Mouse (Mus musculus) spleen, postnatal 4 days (tissue): ENCODE measurements at regions not wholly inside any gene's neighbourhood (a gene's known extent, or its start where the extent isn't known, plus 50 kb on each side); places are given as distances from the start of the nearest gene placed in this dataset.

Experiments used
- DNase-seq, 2 experiments: peaks; one replicate each; pipeline ENCODE4 v3.0.0; 2022; ENCODE audit warnings: low spot score in 2 of 2

DNA sequence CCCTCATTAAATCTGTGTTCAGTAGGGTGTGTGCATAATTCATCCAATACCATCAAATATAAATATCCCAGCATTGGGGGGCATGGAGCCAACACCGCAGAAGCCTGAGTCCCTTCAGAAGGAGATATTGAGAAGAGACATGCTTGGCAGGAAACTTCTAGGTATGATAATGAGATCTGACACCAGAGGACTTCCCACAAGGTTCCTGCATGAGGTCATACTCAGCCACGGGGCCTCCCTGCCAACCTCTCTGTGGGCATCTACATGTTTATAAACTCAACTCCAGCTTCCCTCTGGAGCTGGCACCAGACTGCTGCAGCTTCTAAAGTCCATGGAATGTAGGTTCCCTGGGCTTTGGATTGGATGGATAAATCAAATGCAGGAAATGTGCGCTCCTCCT, 587.4 kb upstream of the Kdm8 start:
- DNase-seq: no peak

DNA sequence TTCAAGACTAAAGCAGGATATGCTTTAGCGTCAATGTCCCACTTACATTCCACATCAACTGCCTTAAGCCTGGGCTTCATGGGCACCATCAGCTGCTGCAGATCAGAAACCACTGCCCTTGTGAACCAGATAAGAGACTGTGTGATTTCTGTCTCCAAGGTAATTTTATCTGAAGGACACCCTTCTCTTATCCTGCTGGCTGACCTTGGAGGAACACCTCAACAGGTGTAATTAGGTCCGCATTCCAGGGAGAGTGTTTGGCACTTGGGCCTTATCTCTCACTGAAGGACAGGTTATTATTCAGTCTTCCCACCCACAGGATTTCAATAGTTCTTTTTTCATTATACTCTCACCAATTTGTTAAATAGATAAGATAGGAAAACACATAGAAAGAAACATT, 583.1 kb upstream of the Kdm8 start:
- DNase-seq: no peak

DNA sequence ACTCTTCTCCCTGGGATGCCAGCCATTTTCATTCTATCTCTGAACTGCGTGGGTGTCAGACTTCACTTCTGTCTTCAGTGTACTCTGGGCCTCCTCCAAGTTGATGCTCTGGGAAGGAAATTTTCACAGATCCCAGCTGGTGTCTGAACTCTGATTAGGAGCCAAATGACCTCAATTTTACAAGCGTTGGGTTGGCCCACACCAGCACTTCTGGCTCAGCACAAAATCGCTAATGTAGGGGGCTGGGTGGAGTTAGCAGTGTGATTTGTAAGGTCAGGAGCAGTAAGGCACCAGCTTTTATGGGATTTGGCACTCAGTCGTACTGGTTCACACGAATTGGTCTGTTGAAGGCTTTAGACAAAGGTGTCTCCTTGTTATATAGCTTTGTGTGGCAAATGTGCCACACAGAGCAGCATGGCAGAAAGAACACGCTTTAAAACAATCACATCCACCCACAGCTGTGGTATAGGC, 576.3 kb upstream of the Kdm8 start:
- DNase-seq: no peak

DNA sequence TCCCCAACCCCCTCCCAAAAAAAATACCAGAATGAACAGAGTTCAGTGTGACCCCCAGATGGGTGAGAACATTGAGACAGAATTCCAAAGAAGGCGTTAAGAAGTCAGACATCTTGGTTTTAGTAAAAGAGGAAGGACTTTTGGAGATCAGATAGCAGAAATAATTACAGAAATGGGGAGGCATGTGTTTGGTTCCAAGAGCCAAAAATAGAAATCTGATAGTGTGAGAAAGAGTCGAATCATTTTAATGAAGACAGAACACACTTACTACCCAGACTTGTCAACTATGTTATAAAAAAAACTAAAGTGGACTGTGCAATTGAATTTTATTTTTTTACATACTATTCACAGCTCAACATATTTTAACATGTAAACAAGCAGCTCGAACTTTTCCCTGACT, 575.9 kb upstream of the Kdm8 start:
- no peak for DNase-seq

DNA sequence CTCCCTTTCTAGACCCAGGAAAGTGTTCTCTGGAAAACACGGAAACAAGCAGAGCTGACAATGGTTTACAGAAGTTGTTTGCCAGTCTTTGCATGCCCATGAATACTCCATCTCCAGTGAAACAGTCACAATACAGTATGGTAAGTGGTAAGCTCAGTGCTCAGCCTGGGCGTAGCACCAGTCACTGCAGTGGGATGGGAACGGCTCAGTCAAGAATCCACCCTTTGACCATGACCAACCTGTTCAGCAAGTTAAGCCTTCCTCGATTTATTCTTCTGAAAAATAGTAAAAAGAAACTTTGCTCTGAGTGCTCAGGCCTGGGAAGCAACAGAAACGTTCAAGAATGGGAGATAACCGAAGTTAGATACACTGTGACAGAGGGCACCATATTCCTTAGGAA, 563.7 kb upstream of the Kdm8 start:
- no peak for DNase-seq

DNA sequence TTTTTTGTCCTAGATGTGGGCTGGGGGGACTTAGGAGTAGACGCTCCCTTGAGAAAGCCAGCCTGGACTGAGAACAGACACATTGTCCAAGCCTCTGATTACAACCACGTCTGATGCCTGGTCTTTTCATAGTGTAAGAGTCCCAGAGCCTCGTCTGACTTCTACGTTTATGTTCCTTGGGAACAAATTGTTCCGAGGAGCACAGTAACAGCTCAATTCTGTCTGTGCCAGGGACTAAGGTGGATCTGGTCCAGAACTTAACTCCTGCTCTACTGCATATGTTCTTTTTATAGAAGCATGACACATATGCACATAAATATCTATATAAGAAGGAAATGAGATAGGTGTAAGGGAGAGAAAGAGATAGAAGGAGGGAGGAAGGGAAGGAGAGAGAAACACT, 537.2 kb upstream of the Kdm8 start:
- no peak for DNase-seq

DNA sequence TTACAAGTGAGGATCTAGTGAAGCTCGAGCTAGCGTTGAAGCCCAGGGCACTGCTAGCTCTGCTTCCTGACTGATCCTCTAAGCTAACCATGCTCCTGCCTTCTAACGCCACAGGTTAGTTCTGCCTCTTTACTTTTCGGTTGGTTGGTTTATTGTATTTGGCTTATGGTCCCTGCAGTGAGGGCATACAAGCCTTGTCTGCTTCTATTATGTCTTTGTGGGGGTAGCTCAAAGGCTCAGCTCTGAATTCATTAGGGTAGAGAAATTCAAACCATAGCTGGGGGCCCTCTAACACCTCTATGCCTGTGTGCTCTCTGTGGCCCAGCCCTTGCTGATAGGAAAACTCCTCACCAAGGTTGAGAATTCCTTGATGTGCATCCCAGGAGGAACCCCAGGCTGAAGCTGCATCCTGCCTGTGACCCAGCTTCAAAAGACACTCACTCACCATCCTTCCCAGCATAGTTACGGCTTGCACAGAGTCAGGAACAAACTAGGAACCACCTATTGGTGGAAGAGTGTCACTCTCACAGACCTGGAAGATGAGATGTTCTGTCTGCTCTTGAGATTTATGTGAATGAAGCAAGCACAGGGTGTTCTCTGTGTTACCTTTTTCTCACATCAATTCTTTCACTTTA, 536.7 kb upstream of the Kdm8 start:
- no peak for DNase-seq

DNA sequence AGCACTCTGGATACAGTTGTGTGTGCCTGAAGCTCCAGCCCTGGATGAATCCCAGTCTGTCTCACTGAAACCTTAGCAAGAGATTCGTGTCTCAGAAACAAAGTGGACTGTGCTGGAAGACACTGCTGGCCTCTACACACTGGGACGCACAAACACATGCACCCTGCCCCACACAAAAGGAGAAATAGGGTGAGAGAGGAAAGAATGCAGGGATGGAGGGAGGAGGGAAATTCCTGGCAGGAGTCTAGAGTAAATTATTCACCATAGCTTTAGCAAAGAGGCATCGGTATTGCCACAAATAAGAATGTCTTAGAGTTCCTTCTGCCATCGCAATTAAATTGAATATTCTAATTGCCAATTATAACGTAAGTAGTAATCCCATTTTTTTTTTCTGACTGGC, 530.4 kb upstream of the Kdm8 start:
- DNase-seq: no peak

DNA sequence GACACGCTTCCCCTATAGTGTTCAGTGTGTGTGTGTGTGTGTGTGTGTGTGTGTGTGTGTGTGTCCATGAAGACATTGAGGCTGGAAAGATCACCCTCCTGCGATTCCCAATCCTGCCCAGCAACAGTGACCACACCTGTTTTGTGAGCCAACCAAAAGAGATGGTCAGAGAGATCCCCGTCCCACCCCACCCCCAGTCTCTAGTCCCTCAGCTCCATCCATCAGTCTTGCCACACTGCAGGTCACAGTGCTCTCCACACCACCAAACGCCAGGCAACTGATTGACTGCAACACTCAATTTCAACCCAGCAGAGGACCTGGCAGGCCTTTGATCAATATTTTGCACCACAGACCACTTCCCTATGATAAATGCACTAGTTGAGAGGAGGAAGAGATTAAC, 530.0 kb upstream of the Kdm8 start:
- no peak for DNase-seq

DNA sequence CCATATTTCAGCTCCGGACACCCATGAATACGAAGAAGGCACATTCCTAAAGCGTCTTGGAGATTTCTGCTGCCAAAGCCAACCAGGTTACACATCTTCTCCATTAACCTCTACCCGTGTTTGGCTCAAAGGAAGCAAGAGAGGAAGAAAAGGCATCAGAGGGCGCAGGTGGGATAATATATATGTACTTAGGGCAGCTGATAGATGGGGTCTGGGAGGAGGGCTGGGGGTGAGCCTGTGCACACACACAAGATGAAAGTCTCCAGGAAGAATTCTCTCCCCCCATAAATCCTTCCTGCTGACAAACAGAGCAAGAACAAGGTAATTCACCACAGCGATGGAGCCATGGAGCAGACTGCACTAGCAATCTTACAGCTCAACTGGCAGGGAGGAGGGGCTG, 529.5 kb upstream of the Kdm8 start:
- DNase-seq: no peak

DNA sequence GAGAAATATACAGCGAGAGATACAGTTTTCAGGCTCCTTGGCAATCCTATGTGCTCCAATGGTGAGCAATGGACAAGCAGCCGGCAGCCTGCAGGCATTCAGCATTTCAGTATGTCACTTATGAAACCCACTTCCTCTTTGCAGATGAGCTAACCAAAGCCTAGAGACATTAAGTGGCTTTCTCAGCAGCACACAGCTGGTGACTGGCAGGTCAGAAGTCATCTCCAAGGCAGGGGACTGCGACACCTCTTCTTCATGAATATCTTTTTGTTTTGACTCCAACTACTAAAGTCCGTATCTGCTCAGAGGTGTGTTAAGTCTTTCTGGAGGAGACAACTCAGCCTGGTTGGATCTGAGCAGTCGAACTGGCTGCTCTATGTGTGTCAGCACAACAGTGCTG, 528.8 kb upstream of the Kdm8 start:
- DNase-seq: no peak

DNA sequence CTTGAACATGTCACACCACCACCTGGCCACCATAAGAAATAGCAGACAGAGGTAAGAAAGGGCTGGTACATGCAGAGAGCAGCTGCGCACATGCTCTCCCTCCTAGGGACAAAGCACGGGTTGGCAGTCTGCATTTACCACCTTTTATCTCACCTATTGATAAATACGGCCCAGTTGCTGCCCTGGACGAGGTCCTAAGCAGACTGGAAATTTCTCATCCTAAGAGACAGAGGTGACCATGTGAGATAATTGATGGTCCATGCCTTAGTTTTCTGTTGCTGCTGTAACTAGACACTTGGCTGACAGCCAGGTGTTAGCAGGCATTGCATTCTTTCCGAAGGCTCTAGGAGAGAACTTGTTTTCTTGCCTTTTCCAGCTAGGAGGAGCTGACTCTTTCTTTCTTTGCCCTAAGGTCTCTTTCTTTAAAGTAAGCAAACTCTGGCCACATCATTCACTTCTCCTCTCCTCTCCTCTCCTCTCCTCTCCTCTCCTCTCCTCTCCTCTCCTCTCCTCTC, 526.8 kb upstream of the Kdm8 start:
- no peak for DNase-seq

DNA sequence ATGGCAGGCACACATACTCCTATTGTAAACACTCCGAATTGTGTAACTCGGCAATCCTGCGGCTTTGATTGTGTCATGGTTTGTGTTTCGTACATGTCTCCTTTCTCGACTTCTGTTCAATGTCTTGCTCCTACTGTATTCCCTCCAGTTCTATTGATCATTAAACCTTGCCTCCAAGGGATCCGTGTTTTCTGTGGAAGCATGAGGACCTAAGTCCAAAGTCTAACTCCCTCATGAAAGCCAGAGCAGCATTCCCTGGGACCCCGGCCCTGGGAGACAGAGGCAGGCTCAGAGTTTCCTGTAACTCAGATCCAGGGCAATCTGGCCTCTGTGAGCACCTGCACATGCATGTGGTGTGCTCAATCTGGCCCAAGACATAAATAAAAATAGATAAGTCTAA, 521.7 kb upstream of the Kdm8 start:
- no peak for DNase-seq

DNA sequence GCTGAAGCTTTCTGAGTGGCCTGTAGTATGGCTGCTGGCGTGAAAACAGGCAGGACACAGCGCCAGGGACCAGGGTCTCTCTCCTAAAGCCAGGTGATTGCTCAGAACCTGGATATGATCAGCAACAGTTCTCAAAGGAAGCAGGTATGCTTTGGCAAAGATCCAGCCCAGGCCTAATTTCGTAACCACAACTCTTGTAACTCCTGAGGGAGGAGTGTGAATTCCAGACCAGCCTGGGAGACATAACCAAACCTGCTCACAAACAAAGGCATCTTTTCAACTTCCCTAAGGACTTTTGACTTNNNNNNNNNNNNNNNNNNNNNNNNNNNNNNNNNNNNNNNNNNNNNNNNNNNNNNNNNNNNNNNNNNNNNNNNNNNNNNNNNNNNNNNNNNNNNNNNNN, 510.9 kb upstream of the Kdm8 start:
- DNase-seq: no peak

DNA sequence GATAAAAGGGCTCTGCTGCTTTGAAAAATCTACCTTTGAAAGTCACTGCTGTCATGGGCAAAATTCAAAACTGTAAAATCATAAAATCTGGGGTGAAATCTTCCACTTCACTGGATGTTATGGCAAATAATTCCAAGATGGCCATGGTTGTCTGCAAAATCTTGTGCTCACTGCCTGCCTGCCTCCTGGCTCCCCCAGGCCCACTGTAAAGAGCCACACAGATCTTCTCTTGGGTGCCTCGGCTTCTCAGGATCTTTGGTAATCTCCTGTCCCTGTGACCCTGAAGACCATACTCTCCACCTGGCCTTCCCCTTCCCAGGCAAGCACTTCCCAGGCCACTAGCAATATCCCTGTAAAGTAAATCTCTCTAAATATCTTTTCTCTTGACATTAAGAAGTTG, 505.1 kb upstream of the Kdm8 start:
- DNase-seq: no peak

DNA sequence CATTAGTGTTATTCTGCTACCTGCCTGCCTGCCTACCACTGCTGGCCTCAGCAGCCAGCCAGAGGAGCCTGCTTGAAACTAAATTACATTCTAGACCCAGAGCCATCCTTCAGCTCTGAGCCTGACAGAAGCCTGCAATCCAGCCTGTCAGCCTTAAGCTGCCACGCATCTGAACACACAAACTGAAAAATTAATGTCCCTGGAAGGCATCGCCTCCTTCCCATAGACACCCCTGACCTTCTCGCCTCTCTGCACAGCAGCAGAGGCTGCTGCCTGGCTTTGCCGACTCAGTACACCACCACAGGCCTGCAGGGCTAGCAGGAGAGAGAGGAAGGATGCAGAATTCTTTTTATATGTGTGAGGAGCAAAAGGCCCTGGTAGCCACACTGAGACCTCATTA, 502.9 kb upstream of the Kdm8 start:
- DNase-seq: no peak

DNA sequence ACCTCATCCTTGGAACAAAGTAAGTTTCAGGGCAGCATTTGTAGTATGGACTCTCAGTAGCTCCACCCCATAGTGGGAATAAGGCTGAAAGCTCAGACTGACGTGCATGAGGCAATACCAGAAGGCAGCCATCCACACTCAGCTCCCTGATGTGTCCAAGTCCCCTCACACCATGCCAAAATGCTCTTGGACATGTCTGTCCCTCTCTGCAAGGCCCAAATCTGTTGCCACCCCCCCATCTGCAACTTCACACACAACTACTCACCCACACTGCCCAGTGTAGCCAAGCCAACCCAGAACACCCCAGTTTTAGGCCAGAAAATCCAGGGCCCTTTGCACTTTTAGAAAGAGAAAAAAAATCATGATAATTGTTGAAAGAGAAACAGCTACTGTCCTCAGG, 498.1 kb upstream of the Kdm8 start:
- DNase-seq: no peak

DNA sequence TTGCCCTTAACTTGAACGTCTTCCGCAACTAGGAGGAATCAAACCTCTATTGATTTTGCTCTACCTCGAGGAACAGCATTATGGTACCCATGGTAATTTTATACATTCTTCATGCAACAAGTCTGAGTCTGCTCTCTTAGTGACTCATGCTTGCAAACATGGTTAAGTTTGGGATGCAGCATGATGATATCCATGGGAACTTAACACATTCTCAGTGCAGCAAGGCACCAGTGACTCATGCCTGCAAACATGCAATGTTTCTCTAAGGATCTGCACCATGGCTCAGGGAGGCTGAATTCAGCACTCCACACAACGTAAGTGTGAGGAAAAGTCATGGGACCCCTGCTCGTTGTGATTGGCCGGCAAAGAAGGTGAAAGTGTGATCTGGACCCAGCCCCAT, 487.1 kb upstream of the Kdm8 start:
- peak in 1 of 2 experiments; percentile 38 for DNase-seq

DNA sequence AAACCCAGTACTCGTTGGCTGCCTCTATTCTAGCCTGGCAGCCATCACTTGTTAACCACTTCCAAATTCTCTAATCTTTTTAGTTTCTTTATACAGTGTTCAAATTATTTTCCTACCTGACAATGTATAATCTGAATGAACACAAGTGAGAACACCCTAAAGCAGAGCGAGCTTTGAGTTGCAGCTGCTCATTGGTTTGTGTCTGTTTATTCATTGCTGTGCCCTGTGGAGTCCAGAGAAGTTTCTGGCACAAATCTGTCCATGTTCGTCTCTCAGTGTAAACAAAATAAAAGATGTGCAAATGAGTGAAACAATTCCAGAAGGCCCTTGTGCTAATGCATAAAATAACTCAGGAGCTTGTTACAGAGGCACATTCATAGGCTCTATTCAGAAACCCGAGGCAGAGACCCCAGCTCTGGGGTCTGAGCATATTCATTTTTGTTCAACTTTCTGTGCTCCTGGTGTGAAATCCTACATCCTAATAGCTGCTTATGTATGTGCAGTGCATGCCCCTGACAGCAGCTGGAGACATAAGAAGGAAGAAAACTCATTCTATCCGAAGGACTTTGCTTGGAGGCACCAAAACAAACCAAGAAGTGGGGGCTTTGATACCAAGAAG, 469.5 kb upstream of the Kdm8 start:
- DNase-seq: no peak

DNA sequence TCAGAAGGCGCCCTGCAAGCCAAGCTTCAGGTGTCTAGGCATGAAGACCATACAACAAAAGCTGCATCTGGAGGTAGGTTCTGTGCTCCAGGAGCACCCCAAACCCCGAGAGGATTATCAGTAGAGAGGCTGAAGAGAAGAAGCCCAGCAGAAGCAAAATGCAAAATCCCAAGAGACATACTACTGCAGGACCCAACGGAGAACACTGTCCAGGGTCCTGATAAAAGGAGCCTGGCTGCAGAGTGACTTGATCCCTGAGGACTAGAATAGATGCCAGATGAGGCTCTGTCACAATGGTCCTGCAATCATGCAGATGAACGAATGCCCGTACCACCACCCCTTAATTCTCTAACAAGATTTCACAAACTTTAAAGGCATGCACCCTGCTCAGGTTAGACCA, 455.0 kb upstream of the Kdm8 start:
- peak in 1 of 2 experiments; percentile 35 for DNase-seq

DNA sequence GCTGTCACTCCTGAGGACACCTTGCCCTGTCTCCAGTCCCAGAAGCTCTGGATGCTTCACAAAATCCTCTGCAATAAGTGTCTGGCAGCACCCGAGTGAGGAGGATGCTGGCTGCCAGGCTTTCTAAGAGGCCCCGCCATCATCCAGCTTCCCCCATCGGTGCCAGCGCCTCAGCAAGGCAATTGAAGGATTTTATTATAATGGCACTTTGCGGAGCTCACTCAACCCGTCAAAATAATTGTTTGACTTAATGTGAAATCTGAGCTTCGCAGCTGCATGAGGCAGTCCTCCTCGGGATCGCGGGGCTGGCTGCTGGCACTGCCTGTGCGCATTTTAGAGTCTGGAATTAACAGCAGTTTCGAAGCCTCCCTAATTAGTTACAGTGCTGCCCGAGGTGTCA, 453.8 kb upstream of the Kdm8 start:
- peak in 1 of 2 experiments; percentile 52 for DNase-seq

DNA sequence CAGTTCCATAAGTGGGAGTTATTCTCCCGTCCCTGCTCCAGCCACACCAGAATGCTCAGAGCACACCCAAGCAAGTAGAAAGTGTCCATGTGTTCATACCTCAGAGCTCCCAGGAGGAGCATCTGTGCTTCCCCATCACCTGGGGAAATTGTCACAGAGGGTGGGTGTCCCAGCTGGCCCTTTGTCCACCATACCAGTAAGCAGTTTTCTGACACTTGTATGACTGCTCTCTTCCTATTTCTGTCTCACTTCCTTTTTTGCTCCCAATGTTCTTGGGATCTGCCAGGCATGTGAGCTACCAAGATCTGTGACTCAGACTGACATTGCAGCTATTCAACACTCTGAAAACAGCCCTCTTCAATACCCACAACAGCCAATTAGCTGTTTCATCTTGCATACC, 447.9 kb upstream of the Kdm8 start:
- no peak for DNase-seq

DNA sequence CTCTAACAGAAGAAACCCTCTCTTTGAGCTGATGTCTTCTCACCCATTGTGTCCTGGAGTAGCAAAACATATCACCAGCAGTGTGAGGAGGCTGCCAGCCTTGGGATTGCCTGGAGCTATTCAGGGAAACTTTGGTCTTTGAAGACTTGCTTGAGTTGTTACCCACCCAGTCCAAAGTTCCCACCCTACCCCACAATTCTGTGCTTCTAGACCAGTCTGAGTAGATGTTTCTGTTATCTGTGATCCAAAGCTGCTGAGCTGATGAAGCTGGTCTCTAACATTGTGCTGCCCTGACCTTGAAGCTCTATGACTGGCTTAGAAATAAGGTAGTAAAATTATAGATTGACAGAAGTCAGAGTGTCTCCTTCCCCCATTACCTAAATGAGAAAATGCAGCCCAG, 443.8 kb upstream of the Kdm8 start:
- DNase-seq: no peak

DNA sequence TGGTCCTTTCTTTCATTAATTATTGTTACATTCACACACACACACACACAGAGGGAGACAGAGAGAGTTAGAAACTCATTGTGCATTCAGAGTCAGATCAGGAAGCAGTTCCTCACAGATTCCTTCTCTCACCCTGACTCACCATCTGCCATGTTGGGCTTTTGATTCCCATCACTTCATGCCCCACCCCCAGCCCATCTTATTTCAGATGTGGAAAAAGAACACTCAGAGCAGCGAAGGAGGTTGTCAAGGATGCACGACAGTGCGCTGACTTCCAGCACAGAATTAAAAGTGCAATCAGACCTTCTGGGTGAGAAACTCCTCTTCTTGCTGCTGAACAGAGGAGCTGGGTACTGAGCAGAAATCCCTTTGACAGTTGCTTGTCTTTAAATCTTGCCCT, 438.8 kb upstream of the Kdm8 start:
- DNase-seq: no peak
